Mouse (Mus musculus) urinary bladder, postnatal 25 days (tissue): Measurements from ENCODE around the gene Vcp.
"Not testable (repeated sequence)": the region's sequence is repeated elsewhere in the genome, so short reads cannot be mapped to it uniquely, and the experiment has no call there.

ENCODE experiments used
- DNase-seq: peaks from one replicate; pipeline ENCODE4 v3.0.0; 2022; ENCODE audit warnings: low spot score

Vcp gene

GRCm38 (mm10) chr4:43029121-43029520 is 28.8 kb upstream of the Vcp start:
- no peak for DNase-seq

- peak; percentile 93 for DNase-seq
Measured at GRCm38 (mm10) chr4:43025084-43025960, 25.0 kb upstream of the Vcp start, which contains the start of gene Pigo. Gene Pigo (minus strand): TSS chr4:43025819.

GRCm38 (mm10) chr4:43024673-43025072 is 24.4 kb upstream of the Vcp start:
- no peak for DNase-seq

- DNase-seq = no peak
Measured at GRCm38 (mm10) chr4:43021341-43021740, 21.0 kb upstream of the Vcp start.

GRCm38 (mm10) chr4:43020876-43021275 is 20.6 kb upstream of the Vcp start:
- no peak for DNase-seq

- DNase-seq = no peak
Measured at GRCm38 (mm10) chr4:43019641-43020465, 19.5 kb upstream of the Vcp start.

- DNase-seq = no peak
Measured at GRCm38 (mm10) chr4:43019176-43019575, 18.9 kb upstream of the Vcp start.

- DNase-seq = no peak
Measured at GRCm38 (mm10) chr4:43018156-43018555, 17.8 kb upstream of the Vcp start.

GRCm38 (mm10) chr4:43012091-43012490 is 11.8 kb upstream of the Vcp start:
- no peak for DNase-seq

GRCm38 (mm10) chr4:43010161-43011038 is 10.1 kb upstream of the Vcp start, which contains the start of gene Fancg:
Gene Fancg (minus strand): TSS chr4:43010506.
- DNase-seq = peak; percentile 78

- DNase-seq = no peak
Measured at GRCm38 (mm10) chr4:43005765-43006164, 5.5 kb upstream of the Vcp start.

GRCm38 (mm10) chr4:43004951-43005350 is 4.6 kb upstream of the Vcp start:
- DNase-seq = no peak

GRCm38 (mm10) chr4:43002756-43003439 is 2.6 kb upstream of the Vcp start:
- DNase-seq = no peak

- no peak for DNase-seq
Measured at GRCm38 (mm10) chr4:43001272-43001671, 965 bp upstream of the Vcp start.

- peak; percentile 70 for DNase-seq
Measured at GRCm38 (mm10) chr4:42999451-43000140, 711 bp downstream of the Vcp start.

- DNase-seq = no peak
Measured at GRCm38 (mm10) chr4:42998022-42998421, 2.3 kb downstream of the Vcp start.

- no peak for DNase-seq
Measured at GRCm38 (mm10) chr4:42988296-42988695, 12.0 kb downstream of the Vcp start.

- not testable (repeated sequence) for DNase-seq
Measured at GRCm38 (mm10) chr4:42980467-42980866, 19.8 kb downstream of the Vcp start.

- no peak for DNase-seq
Measured at GRCm38 (mm10) chr4:42978062-42978461, 22.2 kb downstream of the Vcp start.

GRCm38 (mm10) chr4:42973868-42974267 is 26.4 kb downstream of the Vcp start:
- DNase-seq = no peak

GRCm38 (mm10) chr4:42972952-42973351 is 27.4 kb downstream of the Vcp start:
- no peak for DNase-seq
